Mouse (Mus musculus) midbrain, embryonic 16.5 days (tissue): ENCODE results near the gene Atp5f1. TPM values are rescaled to one million over a fixed set of nuclear protein-coding genes. Genes with fewer than 3 reads are reported as not detected.

ENCODE experiments used
- ATAC-seq: fragments of 200-750 bp; cut with Nextera tagmentation; 2 replicates; pipeline ENCODE4 v1.8.0; 2017; ENCODE audit warnings: moderate TSS enrichment
- H3K27ac ChIP-seq: fragments of 300-500 bp; sonication (generic); 2 replicates; pipeline ENCODE4 v1.5.1; 2014; ENCODE audit warnings: mild to moderate bottlenecking, low read length, mixed read lengths
- H3K27me3 ChIP-seq: fragments of 300-500 bp; sonication (generic); 2 replicates; pipeline ENCODE4 v1.6.1; 2014; ENCODE audit warnings: low read depth, low read length, mixed read lengths; ENCODE audit not compliant: control insufficient read depth, insufficient read depth
- H3K36me3 ChIP-seq: fragments of 300-500 bp; sonication (generic); 2 replicates; pipeline ENCODE4 v1.6.1; 2014; ENCODE audit warnings: mild to moderate bottlenecking, low read length, moderate library complexity, mixed read lengths; ENCODE audit not compliant: control insufficient read depth, insufficient read depth
- H3K4me1 ChIP-seq: fragments of 300-500 bp; sonication (generic); 2 replicates; pipeline ENCODE4 v1.6.1; 2014; ENCODE audit warnings: mild to moderate bottlenecking, low read length, mixed read lengths; ENCODE audit not compliant: control insufficient read depth, insufficient read depth
- H3K4me2 ChIP-seq: fragments of 300-500 bp; sonication (generic); 2 replicates; pipeline ENCODE4 v1.6.1; 2014; ENCODE audit warnings: mild to moderate bottlenecking, low read length, mixed read lengths
- H3K4me3 ChIP-seq: fragments of 300-500 bp; sonication (generic); 2 replicates; pipeline ENCODE4 v1.5.1; 2014; ENCODE audit warnings: low read depth, mild to moderate bottlenecking, low read length, moderate library complexity, mixed read lengths
- H3K9ac ChIP-seq: fragments of 300-500 bp; sonication (generic); 2 replicates; pipeline ENCODE4 v1.6.1; 2014; ENCODE audit warnings: low read depth, low read length, mixed read lengths
- H3K9me3 ChIP-seq: fragments of 300-500 bp; sonication (generic); replicated peaks from 2 replicates; pipeline ENCODE4 v1.6.1; 2014; ENCODE audit warnings: mild to moderate bottlenecking, low read length, mixed read lengths; ENCODE audit not compliant: control insufficient read depth, poor library complexity, severe bottlenecking
- WGBS: fragments of 180-500 bp; shearing (Covaris S2); extraction: QIAGEN DNeasy Blood & Tissue Kit; methylation state at CpG from one replicate; pipeline ENCODE4 v1.1.7; 2014; 5-methylcytosine and 5-hydroxymethylcytosine counted together
- polyA plus RNA-seq: library from polyadenylated mRNA; unstranded; fragments of >200 nt; fragmentation: Nextera tagmentation; extraction: Ambion mirVana; gene quantifications from 2 replicates; pipeline ENCODE4 v1.2.1, GENCODE M21; 2015

Gene Atp5f1
- polyA plus RNA-seq, 1 experiment from 2014 or later, result 547 TPM

GRCm38 (mm10) chr3:105898861-105899260, 61.0 kb downstream of the Atp5f1 start:
- WGBS, result 93% methylated on average over 11 of the region's 11 CpGs

GRCm38 (mm10) chr3:105898325-105898724, 61.6 kb downstream of the Atp5f1 start:
- no peak for ATAC-seq
- Histone ChIP-seq H3K36me3 (no peaks in the 10 kb centered on the region), H3K9ac (no peak overlapping the region), H3K4me3 (no peak overlapping the region), H3K4me2 (no peak overlapping the region), H3K4me1 (no peaks in the 10 kb centered on the region), H3K27ac (no peak overlapping the region), H3K27me3 (no peaks in the 10 kb centered on the region), H3K9me3 (no peaks in the 10 kb centered on the region)
- WGBS, result 84% methylated on average over 2 of the region's 2 CpGs

More at GRCm38 (mm10) chr3:105898861-105899260, 61.0 kb downstream of the Atp5f1 start:
- Histone ChIP-seq H3K9ac (no peak overlapping the region), H3K4me3 (no peak overlapping the region), H3K4me1 (no peaks in the 10 kb centered on the region), H3K9me3 (no peaks in the 10 kb centered on the region), H3K36me3 (no peaks in the 10 kb centered on the region), H3K27me3 (no peaks in the 10 kb centered on the region), H3K4me2 (no peak overlapping the region), H3K27ac (no peak overlapping the region)
- no peak for ATAC-seq

- Histone ChIP-seq H3K9ac (no peak overlapping the region), H3K27me3 (no peaks in the 10 kb centered on the region), H3K36me3 (no peaks in the 10 kb centered on the region), H3K4me2 (no peak overlapping the region), H3K9me3 (no peaks in the 10 kb centered on the region), H3K4me1 (no peaks in the 10 kb centered on the region), H3K27ac (no peak overlapping the region), H3K4me3 (no peak overlapping the region)
- WGBS, result 89% methylated on average over 3 of the region's 3 CpGs
- ATAC-seq, result no peak
Observed at GRCm38 (mm10) chr3:105896811-105897210, 63.1 kb downstream of the Atp5f1 start.

- Histone ChIP-seq H3K27me3 (no peaks in the 10 kb centered on the region), H3K4me3 (no peak overlapping the region), H3K27ac (no peak overlapping the region), H3K36me3 (no peaks in the 10 kb centered on the region), H3K4me1 (no peaks in the 10 kb centered on the region), H3K9me3 (no peaks in the 10 kb centered on the region), H3K4me2 (no peak overlapping the region), H3K9ac (no peak overlapping the region)
- ATAC-seq, result no peak
- 86% methylated on average over 23 of the region's 23 CpGs for WGBS
Observed at GRCm38 (mm10) chr3:105894601-105895592, 65.0 kb downstream of the Atp5f1 start.

GRCm38 (mm10) chr3:105893941-105894391, 65.9 kb downstream of the Atp5f1 start:
- H3K9ac ChIP-seq, result no peak overlapping the region
- no peak overlapping the region for H3K27ac ChIP-seq
- H3K9me3 ChIP-seq, result no peaks in the 10 kb centered on the region
- ATAC-seq, result no peak
- H3K27me3 ChIP-seq, result no peaks in the 10 kb centered on the region
- WGBS, result 77% methylated on average over 6 of the region's 6 CpGs
- H3K4me2 ChIP-seq, result no peak overlapping the region
- H3K36me3 ChIP-seq, result no peaks in the 10 kb centered on the region
- H3K4me1 ChIP-seq, result no peaks in the 10 kb centered on the region
- no peak overlapping the region for H3K4me3 ChIP-seq

Other genes starting within 250 kb of the Atp5f1 start
- 74.1 and 74.3 TPM in 2 replicates for gene Rap1a, start 158.8 kb downstream of the Atp5f1 start, polyA plus RNA-seq
- gene Adora3, start 89.2 kb downstream of the Atp5f1 start, polyA plus RNA-seq, result 0.09 and 0.14 TPM in 2 replicates
- not detected in 2 replicates for gene Tmigd3, start 89.2 kb downstream of the Atp5f1 start, polyA plus RNA-seq
- 0.12 and 0.30 TPM in 2 replicates for gene I830077J02Rik, start 27.4 kb downstream of the Atp5f1 start, polyA plus RNA-seq
- 89.7 and 90.9 TPM in 2 replicates for gene Wdr77, start 730 bp downstream of the Atp5f1 start, polyA plus RNA-seq
- 3.8 and 5.8 TPM in 2 replicates for gene Ovgp1, start 13.6 kb upstream of the Atp5f1 start, polyA plus RNA-seq
- gene Pifo, start 54.5 kb upstream of the Atp5f1 start, polyA plus RNA-seq, result 6.4 and 7.3 TPM in 2 replicates
- gene Chil5, start 72.7 kb upstream of the Atp5f1 start, polyA plus RNA-seq, result not detected in 2 replicates
- 1.1 and 1.5 TPM in 2 replicates for gene Chia1, start 153.1 kb upstream of the Atp5f1 start, polyA plus RNA-seq
- not detected in 2 replicates for gene Chil3, start 207.5 kb upstream of the Atp5f1 start, polyA plus RNA-seq